Mouse (Mus musculus): Measurements from ENCODE around the gene Gm11239. TPM values are rescaled to one million over a fixed set of nuclear protein-coding genes. Genes with fewer than 3 reads are reported as not detected.

The Gm11239 gene
- polyA plus RNA-seq (2017; shearing (Covaris generic)): not detected

GRCm38 (mm10) chr4:73668054-73668453 is at the start of gene Gm11239:
Gm11239 (plus strand) TSS chr4:73668354.

GRCm38 (mm10) chr4:73622684-73623083 is 45.5 kb upstream of the Gm11239 start, which contains the start of gene Gm11237:
Gm11237 (plus strand) TSS chr4:73622984.

GRCm38 (mm10) chr4:73637821-73638220 is 30.3 kb upstream of the Gm11239 start, which contains the start of gene Gm11236:
Gm11236 (plus strand) TSS chr4:73638121.

GRCm38 (mm10) chr4:73683216-73683615 is 15.1 kb downstream of the Gm11239 start, which contains the start of gene Gm428:
Gm428 (plus strand) TSS chr4:73683516.

Other genes starting within 250 kb of the Gm11239 start
- gene Gm11238, start 60.5 kb upstream of the Gm11239 start, polyA plus RNA-seq (2017; shearing (Covaris generic)): not detected
- not detected for gene Gm11237, start 45.4 kb upstream of the Gm11239 start, polyA plus RNA-seq (2017; shearing (Covaris generic))
- gene Gm11236, start 30.2 kb upstream of the Gm11239 start, polyA plus RNA-seq (2017; shearing (Covaris generic)): not detected
- not detected for gene Gm428, start 15.2 kb downstream of the Gm11239 start, polyA plus RNA-seq (2017; shearing (Covaris generic))
- gene Rasef, start 122.6 kb downstream of the Gm11239 start, polyA plus RNA-seq (2017; shearing (Covaris generic)): 0.06 TPM
- not detected for gene Gm11758, start 207.9 kb downstream of the Gm11239 start, polyA plus RNA-seq (2017; shearing (Covaris generic))
- gene Gm11757, start 222.8 kb downstream of the Gm11239 start, polyA plus RNA-seq (2017; shearing (Covaris generic)): not detected
- not detected for gene Gm13871, start 237.6 kb downstream of the Gm11239 start, polyA plus RNA-seq (2017; shearing (Covaris generic))

Measured in naive thymus-derived CD4-positive, alpha-beta T cell, adult 5 months (primary cell).